10 mouse cellular contexts compared by ENCODE assay signal in the genomic region with DNA sequence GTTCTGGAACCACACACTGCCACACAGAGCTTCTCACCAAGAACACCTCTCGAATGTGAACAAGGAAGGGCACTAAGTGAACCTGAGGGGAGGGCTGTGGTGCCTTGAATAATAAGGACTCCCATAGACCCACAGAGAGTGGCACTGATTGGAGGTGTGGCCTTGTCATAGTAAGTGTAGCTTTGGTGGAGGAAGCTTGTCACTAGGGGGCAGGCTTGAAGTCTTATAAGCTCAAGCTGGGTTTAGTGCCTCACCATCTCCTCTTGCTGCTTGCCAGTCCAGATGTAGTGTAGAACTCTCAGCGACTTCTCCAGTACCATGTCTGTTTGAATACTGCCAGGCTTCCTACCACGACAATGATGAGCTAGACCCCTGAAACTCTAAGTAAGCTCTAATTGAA. TPM values are rescaled to one million over a fixed set of nuclear protein-coding genes. Genes with fewer than 3 reads are reported as not detected.
DNase-seq lines count a peak whose midpoint lies in the region; ATAC-seq and TF ChIP-seq lines count a peak whose summit lies in the region.
"Had no signal": no experiment of that assay in that cellular context is flagged by ENCODE, and none has a peak within 500 bp of the region (broad histone marks: within the 10 kb centered on the region; RNA-seq: fewer than 3 reads in every experiment).

No protein-coding gene starts in this region.

- WGBS in heart, postnatal 0 days = 50% methylated on average over 3 of the region's 3 CpGs
- 61% methylated on average over 3 of the region's 3 CpGs for WGBS in midbrain, embryonic 11.5 days

- no peaks in the 10 kb centered on the region for H3K36me3 ChIP-seq in heart, postnatal 0 days (replicated peaks; ENCODE audit: control insufficient read depth, insufficient read depth, low read length)
- H3K36me3 ChIP-seq in midbrain, embryonic 11.5 days (ENCODE audit: control insufficient read depth, insufficient read depth, low read length) = no peaks in the 10 kb centered on the region
- H3K36me3 ChIP-seq: embryonic facial prominence, embryonic 13.5 days had no signal

- no peak overlapping the region for H3K4me2 ChIP-seq in heart, postnatal 0 days (ENCODE audit: low read depth, low read length)
- H3K4me2 ChIP-seq in midbrain, embryonic 11.5 days = no peak overlapping the region
- H3K4me2 ChIP-seq: embryonic facial prominence, embryonic 13.5 days had no signal

- H3K27me3 ChIP-seq in heart, postnatal 0 days (ENCODE audit: control insufficient read depth, insufficient read depth, low read length) = no peaks in the 10 kb centered on the region
- H3K27me3 ChIP-seq in midbrain, embryonic 11.5 days (ENCODE audit: control insufficient read depth, insufficient read depth, low read length) = no peaks in the 10 kb centered on the region
- H3K27me3 ChIP-seq: embryonic facial prominence, embryonic 13.5 days had no signal

- no peak for ATAC-seq in heart, postnatal 0 days (ENCODE audit: insufficient read depth, low read depth)
- no peak for ATAC-seq in granulocyte monocyte progenitor cell, adult 5-6 weeks (replicated peaks; ENCODE audit: poor library complexity, severe bottlenecking)
- no peak for ATAC-seq in midbrain, embryonic 11.5 days (ENCODE audit: low FRiP score)

- no peak for TF ChIP-seq EP300 in heart, postnatal 0 days (IDR thresholded peaks at IDR 0.05; ENCODE audit: low read depth)

- no peaks in the 10 kb centered on the region for H3K9me3 ChIP-seq in heart, postnatal 0 days (replicated peaks; ENCODE audit: control insufficient read depth, low read length)
- H3K9me3 ChIP-seq in midbrain, embryonic 11.5 days (ENCODE audit: control insufficient read depth, low read length) = no peaks in the 10 kb centered on the region
- H3K9me3 ChIP-seq: embryonic facial prominence, embryonic 13.5 days had no signal

- H3K4me1 ChIP-seq in heart, postnatal 0 days (ENCODE audit: control insufficient read depth, insufficient read depth) = no peaks in the 10 kb centered on the region
- no peaks in the 10 kb centered on the region for H3K4me1 ChIP-seq in midbrain, embryonic 11.5 days (ENCODE audit: control insufficient read depth, insufficient read depth, low read length)
- H3K4me1 ChIP-seq: embryonic facial prominence, embryonic 13.5 days had no signal

- peak; percentile 58 for DNase-seq in heart, postnatal 0 days (ENCODE audit: low spot score)
- no peak for DNase-seq in heart, postnatal 25 days (ENCODE audit: low spot score)
- peak; percentile 40 for DNase-seq in 416B (ENCODE audit: low read depth)
- DNase-seq in adrenal gland, adult 18-20 months (ENCODE audit: low spot score in 2 of 2) = peak; percentile 14 to 34
- peak; percentile 28 to 54 for DNase-seq in kidney, postnatal 36 days
- no peak for DNase-seq in urinary bladder, adult 18-20 months (ENCODE audit: low spot score in 2 of 2)
- DNase-seq in midbrain, embryonic 11.5 days (ENCODE audit: low spot score, missing footprints) = no peak

- peak; percentile 56 for TF ChIP-seq CTCF in heart, postnatal 0 days (IDR thresholded peaks at IDR 0.05; ENCODE audit: low read depth)

- H3K4me3 ChIP-seq in heart, postnatal 0 days (ENCODE audit: low read depth, low read length) = no peak overlapping the region
- H3K4me3 ChIP-seq in midbrain, embryonic 11.5 days (ENCODE audit: low read depth, low read length) = no peak overlapping the region
- H3K4me3 ChIP-seq: embryonic facial prominence, embryonic 13.5 days had no signal

- intact Hi-C loops in heart, postnatal 25 days (cut with DNase I) = no loop called here

- no peak overlapping the region for H3K9ac ChIP-seq in heart, postnatal 0 days (replicated peaks; ENCODE audit: low read depth, low read length)
- no peak overlapping the region for H3K9ac ChIP-seq in midbrain, embryonic 11.5 days (ENCODE audit: low read length)
- H3K9ac ChIP-seq: embryonic facial prominence, embryonic 13.5 days had no signal

- no peak overlapping the region for H3K27ac ChIP-seq in heart, postnatal 0 days (ENCODE audit: low read depth)
- H3K27ac ChIP-seq in midbrain, embryonic 11.5 days (ENCODE audit: low read depth, low read length) = no peak overlapping the region
- H3K27ac ChIP-seq: embryonic facial prominence, embryonic 13.5 days had no signal

RNA-seq across cellular contexts. Expression of a gene that starts 9.7 kb away (rescaled TPM):
- not detected in 2 replicates for total RNA-seq in heart, postnatal 0 days (2014; rRNA removed; ENCODE audit: low replicate concordance)
- 0.03 TPM in 1 of 2 replicates, not detected in the other for polyA plus RNA-seq in heart, postnatal 0 days (2015; fragmentation: Nextera tagmentation; extraction: Ambion mirVana)
- not detected for total RNA-seq in heart, postnatal 25 days (2021)
- total RNA-seq in adrenal gland, adult 18-20 months (2021) = not detected
- total RNA-seq in granulocyte monocyte progenitor cell, adult 5-6 weeks (2014; fragmentation: Nextera tagmentation) = not detected in 2 replicates
- not detected in 2 replicates for total RNA-seq in granulocyte monocyte progenitor cell, adult 5-6 weeks (2017)
- not detected in 2 replicates for polyA plus RNA-seq in midbrain, embryonic 11.5 days (2014; fragmentation: Nextera tagmentation; extraction: Ambion mirVana)
- polyA plus RNA-seq: embryonic facial prominence, embryonic 13.5 days; lung, embryonic 16.5 days had no signal

Comparison
In these comparisons a context has a peak if more than half of its experiments do, and no peak if none do; other contexts are left out.
1. DNase-seq: peak in heart, postnatal 0 days (single experiment), 416B (single experiment), adrenal gland, adult 18-20 months (2 of 2) and kidney, postnatal 36 days (2 of 2); none in heart, postnatal 25 days (single experiment), urinary bladder, adult 18-20 months (0 of 2) and midbrain, embryonic 11.5 days (single experiment).